Mouse (Mus musculus): ENCODE measurements at regions not wholly inside any gene's neighbourhood (a gene's known extent, or its start where the extent isn't known, plus 50 kb on each side); places are given as distances from the start of the nearest gene placed in this dataset.

DNA sequence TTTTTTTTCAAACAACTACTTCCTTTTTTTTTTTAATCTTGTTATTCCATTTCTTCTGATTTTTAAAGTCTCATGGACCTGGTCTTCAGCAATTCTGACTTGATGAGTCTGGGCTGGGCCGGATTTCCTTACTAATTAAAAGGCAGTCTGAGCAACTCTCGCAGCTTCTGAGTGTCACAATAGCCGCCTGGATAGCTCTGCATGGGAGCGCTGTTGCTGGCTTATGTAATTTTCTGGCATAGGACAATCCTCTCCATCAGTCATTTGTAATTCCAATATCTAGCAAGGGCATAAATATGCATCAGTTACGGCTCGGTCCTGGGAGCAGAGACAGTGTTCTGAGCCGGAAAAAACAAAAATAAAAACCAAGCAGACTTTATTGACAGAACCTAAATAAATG lies 165.5 kb upstream of the Runx1 start:
- Histone ChIP-seq H3K27ac (replicated peaks) (no peak overlapping the region), H3K4me1 (no peaks in the 10 kb centered on the region), H3K27me3 (replicated peaks) (no peaks in the 10 kb centered on the region), H3K9me3 (replicated peaks) (no peaks in the 10 kb centered on the region), H3K4me3 (replicated peaks) (no peak overlapping the region), H3K9ac (replicated peaks) (no peak overlapping the region), H3K36me3 (no peaks in the 10 kb centered on the region), H3K4me2 (no peak overlapping the region)
- ATAC-seq (ENCODE audit: low FRiP score) = no peak
- 53% methylated on average over 7 of the region's 7 CpGs for WGBS

DNA sequence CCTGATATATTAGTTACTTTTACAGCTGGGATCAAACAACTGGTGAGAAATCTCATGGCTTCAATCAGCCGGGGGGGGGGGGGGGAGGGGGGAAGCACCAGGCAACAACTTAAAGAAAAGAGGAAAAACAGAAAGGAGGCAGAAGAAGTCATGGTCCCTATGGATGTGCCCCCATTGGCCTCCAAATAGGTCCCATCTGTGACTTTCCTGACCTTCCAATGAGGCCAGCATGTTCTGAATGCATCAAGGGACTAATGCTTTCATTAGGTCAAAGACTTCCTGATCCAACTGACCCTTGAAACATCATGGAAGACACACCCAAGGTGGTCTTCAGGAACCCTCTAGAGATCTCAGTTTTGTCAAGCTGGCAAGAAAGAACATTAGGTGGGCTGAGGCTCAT lies 162.5 kb upstream of the Runx1 start:
- Histone ChIP-seq H3K9me3 (replicated peaks) (no peaks in the 10 kb centered on the region), H3K4me2 (no peak overlapping the region), H3K27me3 (replicated peaks) (no peaks in the 10 kb centered on the region), H3K36me3 (no peaks in the 10 kb centered on the region), H3K4me3 (replicated peaks) (no peak overlapping the region), H3K27ac (replicated peaks) (no peak overlapping the region), H3K9ac (replicated peaks) (no peak overlapping the region), H3K4me1 (peaks cover 9% of the 10 kb centered on the region; the same call in 1 of the 2 replicates)
- 100% methylated on average over 1 of the region's 1 CpGs for whole genome bisulfite sequencing
- ATAC-seq (ENCODE audit: low FRiP score) = no peak

DNA sequence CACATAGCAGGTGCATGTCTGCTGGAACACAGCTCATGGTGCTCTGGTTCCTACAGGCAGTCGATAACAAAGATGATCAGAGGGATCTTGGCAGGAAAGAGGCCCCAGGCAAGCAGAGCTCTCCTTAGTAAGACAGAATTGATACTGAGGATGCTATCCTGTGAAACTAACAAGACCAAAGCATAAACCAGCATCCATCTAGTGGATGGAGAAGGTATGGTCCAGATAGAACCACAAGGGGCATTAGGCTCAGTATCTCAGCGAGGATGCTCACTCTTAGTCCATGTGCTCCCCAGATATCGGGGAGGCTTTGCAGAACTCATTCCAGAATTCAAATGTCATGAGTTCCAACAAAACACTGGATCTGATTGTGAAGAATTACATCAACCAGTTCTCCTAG lies 162.1 kb upstream of the Runx1 start:
- H3K36me3 ChIP-seq = no peaks in the 10 kb centered on the region
- H3K9ac ChIP-seq (replicated peaks) = no peak overlapping the region
- H3K4me1 ChIP-seq = peaks cover 9% of the 10 kb centered on the region; the same call in 1 of the 2 replicates
- no peaks in the 10 kb centered on the region for H3K9me3 ChIP-seq (replicated peaks)
- no peak overlapping the region for H3K4me2 ChIP-seq
- 92% methylated on average over 3 of the region's 3 CpGs for WGBS
- no peak overlapping the region for H3K4me3 ChIP-seq (replicated peaks)
- no peak overlapping the region for H3K27ac ChIP-seq (replicated peaks)
- no peak for ATAC-seq (ENCODE audit: low FRiP score)
- H3K27me3 ChIP-seq (replicated peaks) = no peaks in the 10 kb centered on the region

DNA sequence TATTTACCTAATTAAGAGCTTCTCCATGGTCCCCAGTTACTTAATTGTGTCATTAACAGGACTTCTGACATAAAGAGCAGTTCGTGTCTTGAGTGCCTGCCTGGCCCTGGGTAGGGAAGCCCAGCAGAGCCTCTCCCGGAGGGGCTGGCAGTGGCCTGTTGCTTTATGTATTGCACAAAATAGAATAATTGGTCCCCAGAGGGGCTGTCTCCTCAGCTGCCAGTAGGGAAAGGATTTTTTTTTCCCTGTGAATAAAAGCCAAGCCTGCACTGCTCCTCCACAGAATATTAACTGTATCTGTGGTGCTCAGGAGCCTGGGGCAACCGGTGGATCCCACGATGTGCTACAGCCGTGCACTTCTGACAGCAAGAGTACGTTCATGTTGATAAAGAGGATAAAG lies 159.8 kb upstream of the Runx1 start:
- H3K27ac ChIP-seq (replicated peaks) = no peak overlapping the region
- 29% methylated on average over 6 of the region's 6 CpGs for WGBS
- no peaks in the 10 kb centered on the region for H3K9me3 ChIP-seq (replicated peaks)
- ATAC-seq (ENCODE audit: low FRiP score) = no peak
- H3K4me2 ChIP-seq = no peak overlapping the region
- no peaks in the 10 kb centered on the region for H3K27me3 ChIP-seq (replicated peaks)
- no peak overlapping the region for H3K4me3 ChIP-seq (replicated peaks)
- H3K9ac ChIP-seq (replicated peaks) = no peak overlapping the region
- no peaks in the 10 kb centered on the region for H3K36me3 ChIP-seq
- H3K4me1 ChIP-seq = peaks cover 9% of the 10 kb centered on the region; the same call in 1 of the 2 replicates

DNA sequence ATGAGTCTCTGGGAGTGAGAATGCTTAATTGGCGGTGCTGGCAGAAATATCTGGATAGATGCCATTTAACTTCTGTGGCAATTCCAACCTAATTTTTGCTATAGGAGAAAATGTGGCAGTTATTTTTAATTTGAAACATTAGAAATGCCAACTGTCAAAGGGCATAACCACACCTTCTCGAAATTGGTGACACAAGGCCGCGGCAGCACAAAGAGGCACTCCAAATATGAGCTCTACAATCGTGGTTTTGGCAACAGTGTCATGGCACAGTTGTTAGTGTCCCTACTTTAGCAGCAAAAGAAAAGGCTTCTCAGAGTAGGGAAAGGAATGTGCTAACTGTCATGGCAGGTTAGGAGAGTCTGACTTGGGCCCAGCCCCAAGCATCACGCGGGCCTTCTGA lies 157.0 kb upstream of the Runx1 start:
- Histone ChIP-seq H3K9ac (replicated peaks) (no peak overlapping the region), H3K4me2 (no peak overlapping the region), H3K27ac (replicated peaks) (no peak overlapping the region), H3K4me1 (peaks cover 9% of the 10 kb centered on the region; the same call in 1 of the 2 replicates), H3K36me3 (no peaks in the 10 kb centered on the region), H3K27me3 (replicated peaks) (no peaks in the 10 kb centered on the region), H3K9me3 (replicated peaks) (no peaks in the 10 kb centered on the region), H3K4me3 (replicated peaks) (no peak overlapping the region)
- ATAC-seq (ENCODE audit: low FRiP score) = no peak
- 88% methylated on average over 7 of the region's 7 CpGs for WGBS

DNA sequence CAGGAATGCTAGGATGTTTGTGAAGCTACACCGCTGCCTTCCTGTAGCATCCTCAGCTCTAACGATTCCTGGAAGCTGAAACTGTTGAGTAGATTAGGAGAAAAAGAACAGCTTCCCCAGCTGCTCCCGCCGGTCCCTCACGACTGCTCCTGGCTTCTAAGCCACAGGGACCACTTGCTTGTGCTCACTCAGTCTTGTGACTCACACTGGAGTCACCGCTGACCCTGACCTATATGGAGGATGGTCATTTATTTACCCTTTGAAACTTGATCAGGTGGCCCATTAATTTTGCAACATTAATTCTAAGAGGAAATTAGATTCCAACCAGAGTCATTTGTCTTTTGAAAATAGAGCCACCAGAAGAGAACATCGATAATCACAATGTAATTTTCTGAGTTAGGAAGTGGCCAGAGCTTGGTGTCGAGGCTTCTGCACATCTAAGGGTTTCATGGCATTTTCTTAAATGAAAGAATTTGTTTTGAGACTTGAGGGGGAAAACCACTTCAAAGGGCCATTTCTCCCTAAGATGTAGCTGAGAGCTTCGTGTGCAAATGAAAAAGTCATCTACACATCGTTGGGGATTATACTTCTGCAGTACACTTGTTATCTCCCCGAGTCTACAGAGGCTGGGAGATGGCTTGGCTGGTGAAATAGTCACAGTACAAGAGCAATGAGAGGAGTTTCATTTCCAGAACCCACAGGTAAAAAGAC lies 153.8 kb upstream of the Runx1 start:
- no peak overlapping the region for H3K4me2 ChIP-seq
- H3K36me3 ChIP-seq = no peaks in the 10 kb centered on the region
- no peaks in the 10 kb centered on the region for H3K9me3 ChIP-seq (replicated peaks)
- no peaks in the 10 kb centered on the region for H3K4me1 ChIP-seq
- no peak overlapping the region for H3K27ac ChIP-seq (replicated peaks)
- no peak overlapping the region for H3K4me3 ChIP-seq (replicated peaks)
- ATAC-seq (ENCODE audit: low FRiP score) = no peak
- no peak overlapping the region for H3K9ac ChIP-seq (replicated peaks)
- WGBS = 75% methylated on average over 11 of the region's 11 CpGs
- no peaks in the 10 kb centered on the region for H3K27me3 ChIP-seq (replicated peaks)

DNA sequence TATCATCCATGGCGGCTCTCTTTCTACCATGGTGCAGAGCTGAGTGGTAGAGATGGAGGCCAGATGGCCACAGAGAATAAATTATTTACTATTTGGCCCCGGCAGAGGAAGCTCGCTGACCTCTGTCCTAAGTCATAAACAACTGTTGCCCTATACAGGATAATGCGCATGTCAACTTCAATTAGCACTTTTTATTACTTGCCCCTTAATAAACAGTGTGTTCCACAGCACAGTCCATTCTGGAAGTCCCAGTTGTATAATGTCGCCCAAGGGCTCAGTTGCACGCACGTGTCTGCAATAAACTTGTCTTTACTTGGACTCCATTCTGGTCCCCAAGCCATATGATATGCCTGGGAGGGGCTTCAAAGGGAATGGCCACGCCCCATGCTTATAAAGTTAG lies 150.1 kb upstream of the Runx1 start:
- H3K36me3 ChIP-seq = no peaks in the 10 kb centered on the region
- H3K4me3 ChIP-seq (replicated peaks) = no peak overlapping the region
- H3K27me3 ChIP-seq (replicated peaks) = no peaks in the 10 kb centered on the region
- ATAC-seq (ENCODE audit: low FRiP score) = no peak
- no peaks in the 10 kb centered on the region for H3K9me3 ChIP-seq (replicated peaks)
- H3K27ac ChIP-seq (replicated peaks) = no peak overlapping the region
- no peak overlapping the region for H3K9ac ChIP-seq (replicated peaks)
- no peaks in the 10 kb centered on the region for H3K4me1 ChIP-seq
- WGBS = 57% methylated on average over 8 of the region's 8 CpGs
- H3K4me2 ChIP-seq = no peak overlapping the region

DNA sequence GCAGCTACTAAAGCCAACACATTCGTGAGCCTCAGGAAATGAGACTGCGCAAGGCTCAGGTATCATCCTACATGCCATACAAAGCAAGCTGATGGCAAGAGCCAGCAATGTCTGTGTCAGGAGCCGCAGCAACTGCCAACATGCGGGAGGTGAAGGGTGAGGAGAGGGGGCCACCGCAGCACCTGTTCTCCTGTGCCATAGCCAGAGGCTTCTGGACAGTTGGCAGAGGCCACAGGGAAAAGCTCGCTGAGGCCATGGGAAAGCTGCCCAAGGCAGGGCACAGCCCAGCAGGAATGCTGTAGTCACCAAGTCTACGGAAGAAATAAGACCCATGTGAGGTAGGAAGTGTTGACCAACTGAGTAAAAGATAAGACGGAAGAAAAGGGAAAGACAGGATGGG lies 149.1 kb upstream of the Runx1 start:
- no peaks in the 10 kb centered on the region for H3K9me3 ChIP-seq (replicated peaks)
- no peaks in the 10 kb centered on the region for H3K36me3 ChIP-seq
- H3K4me1 ChIP-seq = no peaks in the 10 kb centered on the region
- ATAC-seq (ENCODE audit: low FRiP score) = no peak
- H3K4me3 ChIP-seq (replicated peaks) = no peak overlapping the region
- no peaks in the 10 kb centered on the region for H3K27me3 ChIP-seq (replicated peaks)
- no peak overlapping the region for H3K9ac ChIP-seq (replicated peaks)
- WGBS = 88% methylated on average over 8 of the region's 8 CpGs
- H3K4me2 ChIP-seq = no peak overlapping the region
- no peak overlapping the region for H3K27ac ChIP-seq (replicated peaks)

DNA sequence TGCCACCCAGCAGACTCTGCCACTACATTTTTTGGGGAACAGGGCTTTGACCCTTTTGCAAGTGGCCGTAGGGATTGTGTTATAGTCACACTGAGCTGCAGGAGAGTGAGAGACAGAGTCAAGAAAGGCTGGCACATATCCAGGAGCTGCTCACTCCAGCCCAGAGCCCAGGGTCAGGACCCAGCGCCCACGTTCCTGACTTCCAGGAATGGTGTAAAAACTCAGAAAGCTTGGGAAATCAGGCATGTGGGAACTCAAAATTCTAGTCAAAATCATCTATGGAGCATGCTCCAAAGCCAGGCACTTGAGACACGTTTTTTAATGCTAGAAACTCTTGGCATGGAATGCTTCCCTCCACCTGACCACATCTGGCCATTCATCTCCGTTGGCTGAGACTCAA lies 146.7 kb upstream of the Runx1 start:
- no peak overlapping the region for H3K4me2 ChIP-seq
- H3K27ac ChIP-seq (replicated peaks) = no peak overlapping the region
- WGBS = 81% methylated on average over 5 of the region's 5 CpGs
- H3K27me3 ChIP-seq (replicated peaks) = no peaks in the 10 kb centered on the region
- no peaks in the 10 kb centered on the region for H3K9me3 ChIP-seq (replicated peaks)
- H3K4me1 ChIP-seq = no peaks in the 10 kb centered on the region
- H3K36me3 ChIP-seq = no peaks in the 10 kb centered on the region
- ATAC-seq (ENCODE audit: low FRiP score) = no peak
- no peak overlapping the region for H3K9ac ChIP-seq (replicated peaks)
- H3K4me3 ChIP-seq (replicated peaks) = no peak overlapping the region

DNA sequence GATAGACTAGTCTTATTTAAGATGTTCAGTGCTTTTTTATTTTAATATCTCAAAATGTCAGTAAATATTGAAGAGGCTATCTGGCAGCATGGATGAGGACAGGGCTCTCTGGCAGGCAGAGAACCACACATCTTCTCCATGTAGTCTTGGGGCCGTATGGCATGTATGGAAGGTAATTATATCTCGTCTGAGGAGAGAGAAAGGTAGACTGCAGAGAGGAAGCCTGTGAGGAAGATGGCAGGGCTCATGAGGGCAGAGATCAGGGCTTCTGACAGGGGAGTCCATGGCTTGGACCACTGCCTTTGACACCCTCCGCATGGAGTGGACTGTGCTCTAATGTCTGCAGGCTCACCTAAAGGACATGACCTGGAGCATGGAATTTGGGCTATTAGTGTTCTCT lies 146.0 kb upstream of the Runx1 start:
- Histone ChIP-seq H3K4me1 (no peaks in the 10 kb centered on the region), H3K27me3 (replicated peaks) (no peaks in the 10 kb centered on the region), H3K27ac (replicated peaks) (no peak overlapping the region), H3K4me3 (replicated peaks) (no peak overlapping the region), H3K9ac (replicated peaks) (no peak overlapping the region), H3K4me2 (no peak overlapping the region), H3K9me3 (replicated peaks) (no peaks in the 10 kb centered on the region), H3K36me3 (no peaks in the 10 kb centered on the region)
- WGBS = 94% methylated on average over 3 of the region's 3 CpGs
- no peak for ATAC-seq (ENCODE audit: low FRiP score)

DNA sequence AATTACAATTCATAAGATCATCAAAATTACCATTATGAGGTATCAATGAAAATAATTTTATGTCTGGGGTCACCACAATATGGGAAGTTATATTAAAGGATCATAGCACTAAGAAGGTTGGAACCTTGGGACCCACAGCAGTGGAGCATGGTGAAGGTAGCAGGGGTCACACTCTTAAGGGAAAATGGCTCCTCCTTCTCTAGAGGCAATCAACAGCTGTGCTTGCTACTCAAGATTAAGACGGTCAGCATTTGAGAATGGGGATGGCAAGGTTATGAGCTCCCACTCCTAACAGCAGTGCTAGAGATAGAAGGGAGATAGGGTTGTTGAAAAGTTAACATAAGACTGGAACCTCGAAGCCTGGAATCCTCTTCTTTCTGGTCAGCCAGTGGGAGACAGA lies 144.6 kb upstream of the Runx1 start:
- WGBS = 86% methylated on average over 2 of the region's 2 CpGs
- Histone ChIP-seq H3K27ac (replicated peaks) (no peak overlapping the region), H3K36me3 (no peaks in the 10 kb centered on the region), H3K4me3 (replicated peaks) (no peak overlapping the region), H3K9me3 (replicated peaks) (no peaks in the 10 kb centered on the region), H3K4me1 (no peaks in the 10 kb centered on the region), H3K4me2 (no peak overlapping the region), H3K27me3 (replicated peaks) (no peaks in the 10 kb centered on the region), H3K9ac (replicated peaks) (no peak overlapping the region)
- ATAC-seq (ENCODE audit: low FRiP score) = no peak

DNA sequence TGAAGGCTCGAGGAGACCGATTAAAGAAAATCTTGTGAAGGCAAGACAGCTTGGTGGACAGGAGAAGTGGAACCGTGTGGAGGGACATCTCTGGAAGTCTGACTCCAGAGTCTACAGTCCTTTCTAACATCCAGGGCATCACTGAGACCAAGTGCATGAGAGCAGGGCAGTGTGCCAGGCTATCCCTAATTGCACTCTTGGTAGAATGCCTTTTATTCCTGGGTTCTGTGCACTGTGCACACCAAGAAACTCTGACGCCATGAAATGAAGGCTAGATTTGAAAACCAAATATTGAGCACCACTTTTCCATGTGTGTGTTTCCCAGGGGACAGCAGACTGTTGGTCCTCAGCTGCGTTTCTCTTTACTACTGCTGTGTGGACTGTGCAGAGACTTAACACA lies 143.1 kb upstream of the Runx1 start:
- H3K36me3 ChIP-seq = no peaks in the 10 kb centered on the region
- no peak for ATAC-seq (ENCODE audit: low FRiP score)

More for the DNA sequence above, 143.1 kb upstream of the Runx1 start:
- no peaks in the 10 kb centered on the region for H3K4me1 ChIP-seq
- H3K4me2 ChIP-seq = no peak overlapping the region
- WGBS = 87% methylated on average over 5 of the region's 5 CpGs
- no peak overlapping the region for H3K27ac ChIP-seq (replicated peaks)
- H3K9ac ChIP-seq (replicated peaks) = no peak overlapping the region
- H3K9me3 ChIP-seq (replicated peaks) = no peaks in the 10 kb centered on the region
- no peaks in the 10 kb centered on the region for H3K27me3 ChIP-seq (replicated peaks)
- no peak overlapping the region for H3K4me3 ChIP-seq (replicated peaks)

All from neural tube, embryonic 15.5 days (tissue).